Mouse (Mus musculus) E14TG2a.4 (cell line): Measurements from ENCODE around the gene Asic4.

Experiments
- H3K27me3 ChIP-seq: 2 replicates; pipeline ENCODE4 v1.6.1; 2014; ENCODE audit warnings: low read length, control low read depth; ENCODE audit not compliant: insufficient read depth
- H3K36me3 ChIP-seq: 2 replicates; pipeline ENCODE4 v1.6.1; 2014; ENCODE audit warnings: low read length, control low read depth; ENCODE audit not compliant: insufficient read depth
- H3K4me1 ChIP-seq: replicated peaks from 2 replicates; pipeline ENCODE4 v1.6.1; 2014; ENCODE audit warnings: low read depth, low read length, control low read depth
- H3K4me3 ChIP-seq: replicated peaks from 2 replicates; pipeline ENCODE4 v1.5.1; 2014; ENCODE audit warnings: mild to moderate bottlenecking, low read length
- H3K9me3 ChIP-seq: 2 replicates; pipeline ENCODE4 v1.6.1; 2014; ENCODE audit warnings: low read length, control low read depth
- CTCF ChIP-seq: conservative IDR thresholded peaks from 2 replicates; pipeline ENCODE4 v1.5.1; 2014; ENCODE audit warnings: low read length
- NANOG ChIP-seq: IDR thresholded peaks from 2 replicates; pipeline ENCODE4 v1.6.1; 2014; ENCODE audit warnings: borderline replicate concordance, low read length, mixed read lengths
- POU5F1 ChIP-seq: IDR thresholded peaks from 2 replicates; pipeline ENCODE4 v1.6.1; 2014; ENCODE audit warnings: low read length, borderline replicate concordance

Asic4 gene

DNA sequence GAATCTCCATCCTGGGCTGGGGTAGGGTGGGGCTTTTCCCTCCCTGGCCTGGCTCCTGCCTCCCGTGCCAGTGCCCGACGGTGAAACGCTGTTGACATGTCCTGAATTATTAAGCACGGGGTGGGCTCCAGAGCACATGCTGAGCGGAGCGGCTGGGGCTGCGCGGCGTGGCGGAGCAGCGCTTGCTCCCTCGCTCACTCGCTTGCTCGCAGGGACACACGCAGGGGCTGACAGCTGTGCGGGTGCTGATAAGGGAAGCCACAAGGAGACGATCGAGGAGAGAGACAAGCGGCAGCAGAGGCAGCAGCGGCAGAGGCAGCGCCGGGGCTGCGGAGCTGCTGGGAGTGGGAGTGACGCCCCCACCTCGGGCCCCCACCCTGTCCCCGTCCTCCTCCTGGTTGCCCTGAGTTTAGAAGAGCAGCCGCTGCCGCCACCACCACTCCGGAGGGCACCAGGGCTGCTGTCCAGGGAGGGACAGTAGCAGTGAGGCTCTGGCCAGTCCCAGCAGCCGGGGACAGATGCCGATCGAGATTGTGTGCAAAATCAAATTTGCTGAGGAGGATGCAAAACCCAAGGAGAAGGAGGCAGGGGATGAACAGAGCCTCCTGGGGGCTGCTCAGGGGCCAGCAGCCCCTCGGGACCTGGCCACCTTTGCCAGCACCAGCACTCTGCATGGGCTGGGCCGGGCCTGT, at the start of gene Asic4:
Gene Asic4 (plus strand): TSS at position 123 of the 692 bp plus-strand sequence.
- peaks cover 93% of the 10 kb centered on the region for H3K27me3 ChIP-seq
- H3K4me3 ChIP-seq, result peak within 1 kb of the TSS; percentile 61
- H3K9me3 ChIP-seq, result peaks cover 7% of the 10 kb centered on the region; the same call in 1 of the 2 replicates
- no peaks in the 10 kb centered on the region for H3K36me3 ChIP-seq
- peaks cover 65% of the 10 kb centered on the region for H3K4me1 ChIP-seq
- TF ChIP-seq POU5F1 (no peak), CTCF (no peak), NANOG (no peak)

DNA sequence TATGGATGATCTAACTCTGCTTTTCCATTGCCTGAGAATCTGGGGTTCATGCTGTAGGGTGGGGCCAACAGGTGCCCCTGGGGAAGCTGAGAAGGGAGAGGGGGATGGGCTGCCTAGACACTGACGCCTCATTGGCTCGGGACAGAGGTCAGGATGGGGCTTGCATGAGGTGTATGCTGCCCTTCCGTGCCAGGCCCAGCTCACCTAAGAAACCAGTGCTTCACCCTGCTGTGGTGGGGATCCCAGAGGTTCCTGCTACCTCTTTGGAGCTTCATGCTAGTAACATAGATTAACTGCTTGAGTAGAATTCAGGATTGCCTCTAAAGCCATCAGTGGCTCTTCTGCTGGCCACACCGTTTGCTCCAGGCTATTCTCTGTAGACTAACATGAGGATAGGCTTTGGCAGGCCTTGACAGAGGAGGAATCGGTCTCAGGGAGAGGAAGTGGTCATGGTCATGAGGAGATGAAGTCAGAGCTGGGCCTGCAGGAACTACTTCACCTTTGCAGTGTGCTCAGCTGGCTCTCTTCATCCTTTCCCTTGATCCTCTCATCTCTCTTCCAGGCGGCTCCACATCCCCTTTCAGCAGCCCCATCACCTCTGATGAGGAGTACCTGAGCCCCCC, 49.6 kb upstream of the Asic4 start:
- TF ChIP-seq NANOG (no peak), CTCF (no peak), POU5F1 (no peak)
- Histone ChIP-seq H3K27me3 (peaks cover 47% of the 10 kb centered on the region), H3K9me3 (no peaks in the 10 kb centered on the region), H3K36me3 (no peaks in the 10 kb centered on the region), H3K4me1 (peaks cover 53% of the 10 kb centered on the region), H3K4me3 (no peak overlapping the region)

DNA sequence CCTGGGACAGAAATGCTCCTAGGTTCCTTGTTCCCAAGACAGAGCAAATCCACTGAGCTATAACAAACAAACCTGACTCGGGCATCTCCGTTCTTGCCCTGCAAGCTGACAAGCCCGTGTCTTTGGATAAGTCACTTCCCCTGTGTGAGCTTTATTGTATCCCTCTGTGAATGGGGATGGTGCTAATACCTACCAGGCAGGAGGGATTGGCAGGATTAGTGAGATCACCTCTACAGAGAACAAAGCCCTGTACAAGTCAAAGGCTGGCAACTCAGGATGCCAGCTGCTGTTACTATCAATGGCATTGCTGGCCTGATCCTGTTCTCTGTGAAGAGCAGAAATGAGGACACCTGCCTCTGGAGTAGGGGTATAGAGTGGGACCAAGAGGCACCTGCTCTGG, 44.7 kb upstream of the Asic4 start:
- Histone ChIP-seq H3K27me3 (peaks cover 66% of the 10 kb centered on the region), H3K9me3 (no peaks in the 10 kb centered on the region), H3K4me3 (no peak overlapping the region), H3K36me3 (no peaks in the 10 kb centered on the region), H3K4me1 (peaks cover 31% of the 10 kb centered on the region)
- no peak for TF ChIP-seq CTCF
- no peak for TF ChIP-seq POU5F1
- no peak for TF ChIP-seq NANOG

DNA sequence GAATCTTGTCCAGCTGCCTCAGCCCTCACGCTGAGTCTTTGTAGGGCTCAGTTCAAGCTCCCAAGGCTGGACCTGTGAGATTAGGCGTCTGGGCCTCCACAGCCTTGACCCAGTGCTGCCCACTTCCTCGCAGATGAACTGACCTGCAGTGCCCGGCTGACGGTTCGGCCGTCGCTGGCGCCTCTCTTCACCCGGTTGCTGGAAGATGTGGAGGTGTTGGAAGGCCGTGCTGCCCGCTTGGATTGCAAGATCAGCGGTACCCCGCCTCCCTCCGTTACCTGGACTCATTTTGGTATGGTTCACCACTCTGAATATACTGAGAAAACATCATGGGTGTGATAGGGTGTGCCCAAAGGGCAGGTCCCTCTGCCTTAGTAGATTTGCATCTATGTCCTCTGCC, 44.1 kb upstream of the Asic4 start:
- TF ChIP-seq CTCF (no peak), POU5F1 (no peak), NANOG (no peak)

DNA sequence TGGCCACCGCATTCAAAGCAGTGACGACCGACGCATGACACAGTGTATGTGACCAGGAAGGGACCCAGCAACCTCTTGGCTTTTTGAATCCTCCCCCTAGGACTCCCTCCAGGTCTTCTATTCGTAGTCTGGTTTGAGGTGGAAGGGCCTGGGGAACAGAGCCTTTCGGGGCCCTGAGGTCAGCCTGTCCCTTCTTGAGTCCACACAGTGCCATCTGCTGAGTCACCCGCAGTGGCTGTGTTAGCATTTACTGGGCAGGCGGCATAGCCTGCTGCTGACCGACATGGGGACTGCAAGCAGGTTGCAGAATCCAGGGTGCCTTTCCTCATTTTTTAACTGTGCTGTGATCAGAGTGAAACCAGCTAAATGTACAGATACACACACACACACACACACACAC, 43.2 kb upstream of the Asic4 start:
- peaks cover 59% of the 10 kb centered on the region for H3K27me3 ChIP-seq
- peaks cover 18% of the 10 kb centered on the region for H3K4me1 ChIP-seq
- H3K36me3 ChIP-seq, result no peaks in the 10 kb centered on the region
- TF ChIP-seq CTCF (no peak), NANOG (no peak)
- no peaks in the 10 kb centered on the region for H3K9me3 ChIP-seq
- H3K4me3 ChIP-seq, result no peak overlapping the region

More for the DNA sequence above, 44.1 kb upstream of the Asic4 start:
- Histone ChIP-seq H3K36me3 (no peaks in the 10 kb centered on the region), H3K4me3 (no peak overlapping the region), H3K4me1 (peaks cover 25% of the 10 kb centered on the region), H3K27me3 (peaks cover 65% of the 10 kb centered on the region), H3K9me3 (no peaks in the 10 kb centered on the region)

DNA sequence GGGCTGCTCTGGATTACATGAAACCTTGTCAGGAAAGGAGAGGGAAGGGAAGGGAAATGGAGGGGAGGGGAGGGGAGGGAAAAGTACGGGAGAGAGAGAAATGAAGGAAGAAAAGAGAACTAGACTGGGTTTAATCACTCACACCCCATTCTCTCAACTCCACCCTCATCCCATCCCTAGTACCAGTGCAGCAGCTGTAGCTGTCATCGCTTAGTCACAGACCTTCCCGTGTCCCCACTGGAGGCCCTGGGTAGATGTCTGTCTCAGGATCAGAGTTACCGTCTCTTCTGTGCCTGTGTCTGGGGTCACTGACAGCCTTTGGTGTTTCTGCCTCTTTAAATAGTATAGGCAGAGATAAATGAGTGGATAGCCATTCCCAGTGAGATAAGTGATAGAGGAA, 42.0 kb upstream of the Asic4 start:
- Histone ChIP-seq H3K27me3 (peaks cover 55% of the 10 kb centered on the region), H3K9me3 (no peaks in the 10 kb centered on the region), H3K36me3 (no peaks in the 10 kb centered on the region), H3K4me1 (peaks cover 11% of the 10 kb centered on the region), H3K4me3 (no peak overlapping the region)
- no peak for TF ChIP-seq POU5F1
- no peak for TF ChIP-seq CTCF
- TF ChIP-seq NANOG, result no peak

DNA sequence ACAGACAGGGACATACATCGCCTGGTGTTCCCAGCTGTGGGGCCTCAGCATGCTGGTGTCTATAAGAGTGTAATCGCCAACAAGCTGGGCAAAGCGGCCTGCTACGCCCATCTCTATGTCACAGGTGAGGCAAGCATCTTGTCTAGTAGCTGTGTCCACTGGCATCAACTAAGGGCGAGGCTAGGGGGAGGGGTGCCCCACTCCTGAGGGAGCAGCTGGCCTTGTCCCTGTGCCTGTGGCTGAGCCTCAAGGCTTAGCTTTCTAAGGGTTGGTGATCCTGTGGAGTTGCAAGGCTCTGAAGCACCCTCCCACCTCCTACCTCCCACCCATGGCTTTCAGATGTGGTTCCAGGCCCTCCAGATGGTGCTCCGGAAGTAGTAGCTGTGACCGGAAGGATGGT, 40.3 kb upstream of the Asic4 start:
- Histone ChIP-seq H3K36me3 (no peaks in the 10 kb centered on the region), H3K4me1 (peaks cover 16% of the 10 kb centered on the region), H3K4me3 (no peak overlapping the region), H3K27me3 (peaks cover 52% of the 10 kb centered on the region), H3K9me3 (no peaks in the 10 kb centered on the region)
- TF ChIP-seq CTCF, result no peak

DNA sequence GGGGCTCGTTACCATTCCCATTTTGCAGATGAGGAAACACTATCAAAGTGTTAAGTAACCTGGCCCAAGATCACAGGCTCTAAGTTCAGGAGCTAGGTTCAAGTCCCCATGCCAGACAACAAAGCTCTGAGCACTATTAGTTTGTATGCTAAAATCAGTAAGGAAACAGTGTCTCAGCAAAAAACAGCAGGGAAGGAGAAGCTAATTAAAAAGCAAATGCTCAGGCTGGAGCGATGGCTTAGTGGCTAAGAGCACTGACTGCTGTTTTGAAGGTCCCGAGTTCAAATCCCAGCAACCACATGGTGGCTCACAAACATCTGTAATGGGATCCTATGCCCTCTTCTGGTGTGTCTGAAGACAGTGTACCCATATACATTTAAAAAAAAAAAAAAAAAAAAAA, 38.0 kb upstream of the Asic4 start:
- Histone ChIP-seq H3K27me3 (peaks cover 56% of the 10 kb centered on the region), H3K4me1 (peaks cover 23% of the 10 kb centered on the region), H3K4me3 (no peak overlapping the region), H3K36me3 (no peaks in the 10 kb centered on the region), H3K9me3 (no peaks in the 10 kb centered on the region)
- TF ChIP-seq NANOG (no peak), POU5F1 (no peak), CTCF (no peak)

DNA sequence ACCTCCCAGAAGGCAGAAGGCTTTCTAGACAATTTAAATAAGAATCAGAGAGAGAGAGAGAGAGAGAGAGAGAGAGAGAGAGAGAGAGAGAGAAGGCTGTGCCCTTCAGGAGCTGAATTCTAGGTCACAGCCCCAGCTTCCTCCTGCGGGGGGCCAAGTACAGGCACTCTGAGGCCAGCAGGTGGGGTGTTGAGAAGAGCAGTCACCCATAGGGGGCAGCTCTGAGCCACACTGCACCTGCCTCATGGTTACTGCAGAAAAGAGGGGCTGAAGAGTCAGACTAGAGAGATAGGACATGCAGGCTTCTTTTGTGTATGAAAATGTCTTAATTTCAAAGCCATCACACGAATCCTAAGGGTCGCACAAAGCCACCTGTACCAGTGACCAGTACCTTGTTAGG, 36.5 kb upstream of the Asic4 start:
- Histone ChIP-seq H3K4me1 (peaks cover 23% of the 10 kb centered on the region), H3K4me3 (no peak overlapping the region), H3K27me3 (peaks cover 62% of the 10 kb centered on the region), H3K9me3 (no peaks in the 10 kb centered on the region), H3K36me3 (no peaks in the 10 kb centered on the region)
- no peak for TF ChIP-seq NANOG
- peak; percentile 83 for TF ChIP-seq CTCF
